Mouse (Mus musculus): ENCODE measurements around the gene Astn2. TPM values are rescaled to one million over a fixed set of nuclear protein-coding genes. Genes with fewer than 3 reads are reported as not detected.

The Astn2 gene
- polyA plus RNA-seq, 1 experiment: not detected

GRCm38 (mm10) chr4:65545582-65545981 lies 858.8 kb downstream of the Astn2 start:
- Histone ChIP-seq H3K4me1 (ENCODE audit: control insufficient read depth, insufficient read depth, low read length) (no peaks in the 10 kb centered on the region), H3K27ac (ENCODE audit: insufficient read depth, low read depth, low read length) (no peak overlapping the region), H3K4me3 (ENCODE audit: insufficient read depth, low read depth, low read length) (no peak overlapping the region)
- TF ChIP-seq POLR2A (IDR thresholded peaks at IDR 0.05; ENCODE audit: insufficient read depth, low read depth, low read length) (no peak), CTCF (IDR thresholded peaks at IDR 0.05; ENCODE audit: insufficient read depth, low read depth, low read length) (no peak)
- WGBS: 83% methylated on average over 2 of the region's 2 CpGs

DNA sequence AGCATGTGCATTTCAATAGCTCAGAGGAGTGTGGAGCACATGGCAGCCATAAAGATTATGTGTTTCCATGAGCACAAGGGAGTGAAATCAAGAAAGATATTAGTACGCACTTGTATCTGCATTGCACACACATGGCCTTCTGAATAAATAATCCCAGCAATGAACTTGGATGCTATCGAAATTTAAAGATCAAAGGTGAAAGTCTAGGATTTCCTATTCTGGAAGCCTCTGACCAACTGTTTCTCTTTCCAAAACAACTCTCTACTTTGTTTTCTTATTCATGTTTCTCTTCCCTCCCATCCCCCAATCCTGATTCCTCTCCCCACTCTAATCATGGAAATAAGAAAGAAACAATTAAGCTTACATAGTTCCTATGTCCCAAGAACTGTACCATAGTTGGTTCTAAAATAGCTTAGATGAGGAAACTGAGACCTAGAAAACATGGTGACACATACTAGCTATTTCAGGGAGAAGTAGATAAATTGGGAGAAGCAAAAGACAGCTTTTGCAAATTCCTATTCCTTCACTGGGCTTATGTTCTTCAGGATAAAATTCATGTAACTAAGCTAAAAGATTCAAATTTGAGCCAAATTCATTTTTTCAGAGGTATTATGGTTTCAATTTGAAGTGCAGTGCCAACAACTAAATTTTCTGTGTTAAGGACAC lies 872.2 kb downstream of the Astn2 start:
- no peak overlapping the region for H3K27ac ChIP-seq (ENCODE audit: insufficient read depth, low read depth, low read length)
- no peak overlapping the region for H3K4me3 ChIP-seq (ENCODE audit: insufficient read depth, low read depth, low read length)
- H3K4me1 ChIP-seq (ENCODE audit: control insufficient read depth, insufficient read depth, low read length): no peaks in the 10 kb centered on the region
- 91% methylated on average over 2 of the region's 2 CpGs for WGBS
- no peak for TF ChIP-seq CTCF (IDR thresholded peaks at IDR 0.05; ENCODE audit: insufficient read depth, low read depth, low read length)
- no peak for TF ChIP-seq POLR2A (IDR thresholded peaks at IDR 0.05; ENCODE audit: insufficient read depth, low read depth, low read length)

GRCm38 (mm10) chr4:65531621-65532020 lies 872.8 kb downstream of the Astn2 start:
- TF ChIP-seq CTCF (IDR thresholded peaks at IDR 0.05; ENCODE audit: insufficient read depth, low read depth, low read length) (no peak), POLR2A (IDR thresholded peaks at IDR 0.05; ENCODE audit: insufficient read depth, low read depth, low read length) (no peak)
- H3K4me1 ChIP-seq (ENCODE audit: control insufficient read depth, insufficient read depth, low read length): no peaks in the 10 kb centered on the region
- 50% methylated on average over 6 of the region's 6 CpGs for WGBS
- H3K4me3 ChIP-seq (ENCODE audit: insufficient read depth, low read depth, low read length): no peak overlapping the region
- H3K27ac ChIP-seq (ENCODE audit: insufficient read depth, low read depth, low read length): no peak overlapping the region

- 71% methylated on average over 2 of the region's 2 CpGs for WGBS
- H3K4me1 ChIP-seq (ENCODE audit: control insufficient read depth, insufficient read depth, low read length): no peaks in the 10 kb centered on the region
- no peak overlapping the region for H3K27ac ChIP-seq (ENCODE audit: insufficient read depth, low read depth, low read length)
- H3K4me3 ChIP-seq (ENCODE audit: insufficient read depth, low read depth, low read length): no peak overlapping the region
- TF ChIP-seq CTCF (IDR thresholded peaks at IDR 0.05; ENCODE audit: insufficient read depth, low read depth, low read length) (no peak), POLR2A (IDR thresholded peaks at IDR 0.05; ENCODE audit: insufficient read depth, low read depth, low read length) (no peak)
These were observed 873.5 kb downstream of the Astn2 start for GRCm38 (mm10) chr4:65530901-65531300.

DNA sequence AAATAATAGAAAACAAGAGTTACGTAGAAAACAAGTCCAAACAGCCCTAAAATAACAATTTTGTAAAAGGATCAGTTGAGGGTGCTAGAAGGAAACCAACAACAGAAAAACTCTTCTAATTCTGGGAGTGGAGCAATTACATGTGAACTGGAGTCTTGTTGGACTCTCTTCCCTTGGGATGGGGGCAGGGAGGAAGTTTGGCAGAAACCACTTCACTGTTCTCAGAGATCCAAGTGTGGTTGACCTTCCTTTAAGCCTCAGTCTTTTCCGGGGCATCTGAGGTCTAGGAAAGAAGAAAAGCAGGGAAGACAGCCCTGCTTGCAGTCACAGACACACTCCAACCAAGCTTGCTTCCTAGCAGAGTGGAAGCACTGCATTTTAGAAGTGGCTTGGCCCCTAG lies 896.3 kb downstream of the Astn2 start:
- no peak overlapping the region for H3K27ac ChIP-seq (ENCODE audit: insufficient read depth, low read depth, low read length)
- H3K4me1 ChIP-seq (ENCODE audit: control insufficient read depth, insufficient read depth, low read length): no peaks in the 10 kb centered on the region
- H3K4me3 ChIP-seq (ENCODE audit: insufficient read depth, low read depth, low read length): no peak overlapping the region
- WGBS: 40% methylated on average over 2 of the region's 2 CpGs
- TF ChIP-seq POLR2A (IDR thresholded peaks at IDR 0.05; ENCODE audit: insufficient read depth, low read depth, low read length): no peak
- no peak for TF ChIP-seq CTCF (IDR thresholded peaks at IDR 0.05; ENCODE audit: insufficient read depth, low read depth, low read length)

GRCm38 (mm10) chr4:65506870-65507269 lies 897.5 kb downstream of the Astn2 start:
- no peak overlapping the region for H3K27ac ChIP-seq (ENCODE audit: insufficient read depth, low read depth, low read length)
- H3K4me3 ChIP-seq (ENCODE audit: insufficient read depth, low read depth, low read length): no peak overlapping the region
- no peaks in the 10 kb centered on the region for H3K4me1 ChIP-seq (ENCODE audit: control insufficient read depth, insufficient read depth, low read length)
- no peak for TF ChIP-seq POLR2A (IDR thresholded peaks at IDR 0.05; ENCODE audit: insufficient read depth, low read depth, low read length)
- no peak for TF ChIP-seq CTCF (IDR thresholded peaks at IDR 0.05; ENCODE audit: insufficient read depth, low read depth, low read length)

- Histone ChIP-seq H3K27ac (ENCODE audit: insufficient read depth, low read depth, low read length) (0 out of 2 replicates have a peak overlapping the region, but pooled peaks have one; percentile 44), H3K4me3 (ENCODE audit: insufficient read depth, low read depth, low read length) (no peak overlapping the region), H3K4me1 (ENCODE audit: control insufficient read depth, insufficient read depth, low read length) (peaks cover 3% of the 10 kb centered on the region)
- no peak for TF ChIP-seq POLR2A (IDR thresholded peaks at IDR 0.05; ENCODE audit: insufficient read depth, low read depth, low read length)
- peak; percentile 71 for TF ChIP-seq CTCF (IDR thresholded peaks at IDR 0.05; ENCODE audit: insufficient read depth, low read depth, low read length)
- 9% methylated on average over 3 of the region's 3 CpGs for WGBS
These were observed 908.0 kb downstream of the Astn2 start for GRCm38 (mm10) chr4:65496463-65496834.

DNA sequence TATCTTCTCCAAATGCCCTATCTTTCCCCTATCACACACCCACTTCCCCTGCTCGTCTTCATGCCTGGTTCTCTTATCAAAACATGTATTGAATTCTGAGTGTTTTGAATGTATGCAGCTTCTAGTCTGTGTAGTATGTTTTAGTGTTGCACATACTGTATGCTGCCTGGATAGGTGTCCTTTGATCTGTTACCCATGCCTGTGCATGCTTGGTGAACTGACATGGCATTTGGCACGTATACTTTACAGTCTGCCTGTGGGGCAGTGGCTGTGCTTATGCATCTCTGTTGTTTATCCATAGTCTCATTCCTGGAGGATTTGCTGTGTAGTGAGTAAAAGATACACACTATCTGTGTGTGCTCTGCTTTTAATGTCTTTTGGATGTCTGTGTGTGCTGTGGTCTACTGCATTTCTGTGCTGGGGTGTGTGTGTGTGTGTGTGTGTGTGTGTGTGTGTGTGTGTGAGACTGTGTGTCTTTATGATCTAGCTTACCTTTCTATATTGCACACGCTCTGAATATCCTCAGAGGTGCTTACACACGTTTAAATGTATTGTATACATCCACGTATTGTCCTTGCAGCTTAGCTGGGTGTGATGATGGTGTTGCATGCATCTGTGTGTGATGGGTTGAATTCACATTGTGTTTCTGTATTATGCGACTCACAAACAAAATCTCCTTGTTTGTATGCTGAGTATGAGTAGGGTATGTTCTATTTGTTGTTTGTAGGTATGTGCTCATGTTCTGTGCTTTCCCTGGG lies 908.5 kb downstream of the Astn2 start:
- H3K4me1 ChIP-seq (ENCODE audit: control insufficient read depth, insufficient read depth, low read length): peaks cover 3% of the 10 kb centered on the region
- H3K27ac ChIP-seq (ENCODE audit: insufficient read depth, low read depth, low read length): 0 out of 2 replicates have a peak overlapping the region, but pooled peaks have one; percentile 44
- TF ChIP-seq POLR2A (IDR thresholded peaks at IDR 0.05; ENCODE audit: insufficient read depth, low read depth, low read length) (no peak), CTCF (IDR thresholded peaks at IDR 0.05; ENCODE audit: insufficient read depth, low read depth, low read length) (no peak)
- no peak overlapping the region for H3K4me3 ChIP-seq (ENCODE audit: insufficient read depth, low read depth, low read length)
- WGBS: 81% methylated on average over 6 of the region's 6 CpGs

GRCm38 (mm10) chr4:65491541-65491940 lies 912.9 kb downstream of the Astn2 start:
- H3K27ac ChIP-seq (ENCODE audit: insufficient read depth, low read depth, low read length): no peak overlapping the region
- 66% methylated on average over 2 of the region's 2 CpGs for WGBS
- H3K4me1 ChIP-seq (ENCODE audit: control insufficient read depth, insufficient read depth, low read length): peaks cover 3% of the 10 kb centered on the region
- TF ChIP-seq CTCF (IDR thresholded peaks at IDR 0.05; ENCODE audit: insufficient read depth, low read depth, low read length): no peak
- TF ChIP-seq POLR2A (IDR thresholded peaks at IDR 0.05; ENCODE audit: insufficient read depth, low read depth, low read length): no peak
- no peak overlapping the region for H3K4me3 ChIP-seq (ENCODE audit: insufficient read depth, low read depth, low read length)
